Mouse (Mus musculus) embryonic fibroblast, embryonic 13.5 days (primary cell): ENCODE results near the gene Slc16a6.

Experiments used
- CTCF ChIP-seq: IDR thresholded peaks from 2 replicates; pipeline ENCODE4 v1.5.1; 2011; ENCODE audit warnings: mild to moderate bottlenecking, control low read depth, low read length, moderate library complexity, borderline replicate concordance; ENCODE audit not compliant: insufficient read depth
- POLR2A ChIP-seq: IDR thresholded peaks from 2 replicates; pipeline ENCODE4 v1.6.1; 2011; ENCODE audit warnings: low read depth, mild to moderate bottlenecking, control low read depth, low read length, moderate library complexity

GRCm38 (mm10) chr11:109517816-109518215 lies 44.4 kb upstream of the Slc16a6 start:
- TF ChIP-seq CTCF (no peak), POLR2A (no peak)
